8 mouse cellular contexts compared by ENCODE assay signal in genomic region chr2:103817145-103817895, GRCm38 (mm10). TPM values are rescaled to one million over a fixed set of nuclear protein-coding genes. Genes with fewer than 3 reads are reported as not detected.
DNase-seq lines count a peak whose midpoint lies in the region; ATAC-seq and TF ChIP-seq lines count a peak whose summit lies in the region.

No protein-coding gene starts in this region.

- no peak overlapping the region for H3K27ac ChIP-seq in kidney, embryonic 16.5 days (ENCODE audit: low read length)
- no peak overlapping the region for H3K27ac ChIP-seq in intestine, embryonic 16.5 days (ENCODE audit: low read length)
- H3K27ac ChIP-seq in neural tube, embryonic 13.5 days (replicated peaks): no peak overlapping the region
- H3K27ac ChIP-seq in cerebellum, adult 2 months (ENCODE audit: insufficient read depth, low read length): no peak overlapping the region

- no peak for DNase-seq in kidney, postnatal 25 days
- DNase-seq in embryo, embryonic 10.5 days (ENCODE audit: low spot score): peak; percentile 71
- DNase-seq in natural killer cell, adult 2 months (ENCODE audit: low spot score in 2 of 2): no peak
- DNase-seq in cerebellum, adult 18-20 months: no peak
- no peak for DNase-seq in cerebellum, adult 2 months

- peak; percentile 49; the same call in 1 of the 2 replicates for ATAC-seq in kidney, embryonic 16.5 days (ENCODE audit: low FRiP score, low TSS enrichment)
- peak; percentile 88; the same call in 1 of the 2 replicates for ATAC-seq in intestine, embryonic 16.5 days
- no peak for ATAC-seq in neural tube, embryonic 13.5 days (ENCODE audit: low read depth)

- 0 out of 2 replicates have a peak overlapping the region, but pooled peaks have one; percentile 10 for H3K9ac ChIP-seq in kidney, embryonic 16.5 days (replicated peaks; ENCODE audit: low read length)
- peak overlapping the region; percentile 17; the same call in 1 of the 2 replicates for H3K9ac ChIP-seq in intestine, embryonic 16.5 days (ENCODE audit: low read depth, low read length)
- H3K9ac ChIP-seq in neural tube, embryonic 13.5 days: no peak overlapping the region

- no peaks in the 10 kb centered on the region for H3K27me3 ChIP-seq in kidney, embryonic 16.5 days (ENCODE audit: insufficient read depth, low read length)
- H3K27me3 ChIP-seq in intestine, embryonic 16.5 days (replicated peaks; ENCODE audit: control insufficient read depth, insufficient read depth, low read length): no peaks in the 10 kb centered on the region
- no peaks in the 10 kb centered on the region for H3K27me3 ChIP-seq in neural tube, embryonic 13.5 days
- H3K27me3 ChIP-seq in cerebellum, adult 2 months (ENCODE audit: control insufficient read depth, insufficient read depth, low read length): no peaks in the 10 kb centered on the region

- TF ChIP-seq CTCF in cerebellum, adult 2 months (IDR thresholded peaks at IDR 0.05; ENCODE audit: borderline replicate concordance, insufficient read depth, low read depth, low read length): no peak

- H3K9me3 ChIP-seq in kidney, embryonic 16.5 days (ENCODE audit: low read length): no peaks in the 10 kb centered on the region
- no peaks in the 10 kb centered on the region for H3K9me3 ChIP-seq in intestine, embryonic 16.5 days (ENCODE audit: control insufficient read depth, low read length)
- H3K9me3 ChIP-seq in neural tube, embryonic 13.5 days: no peaks in the 10 kb centered on the region

- H3K4me3 ChIP-seq in kidney, embryonic 16.5 days (ENCODE audit: low read length): peak overlapping the region; percentile 10
- peak overlapping the region; percentile 26 for H3K4me3 ChIP-seq in intestine, embryonic 16.5 days (ENCODE audit: low read length)
- no peak overlapping the region for H3K4me3 ChIP-seq in neural tube, embryonic 13.5 days
- H3K4me3 ChIP-seq in cerebellum, adult 2 months (replicated peaks; ENCODE audit: insufficient read depth, low read depth, low read length): no peak overlapping the region

- TF ChIP-seq POLR2A in cerebellum, adult 2 months (IDR thresholded peaks at IDR 0.05; ENCODE audit: borderline replicate concordance, insufficient read depth, low read length): no peak

- no peaks in the 10 kb centered on the region for H3K36me3 ChIP-seq in kidney, embryonic 16.5 days (ENCODE audit: insufficient read depth, low read length)
- no peaks in the 10 kb centered on the region for H3K36me3 ChIP-seq in intestine, embryonic 16.5 days (ENCODE audit: control insufficient read depth, insufficient read depth, low read length)
- H3K36me3 ChIP-seq in neural tube, embryonic 13.5 days: no peaks in the 10 kb centered on the region

- no peaks in the 10 kb centered on the region for H3K4me1 ChIP-seq in kidney, embryonic 16.5 days (ENCODE audit: insufficient read depth, low read length)
- no peaks in the 10 kb centered on the region for H3K4me1 ChIP-seq in intestine, embryonic 16.5 days (ENCODE audit: control insufficient read depth, insufficient read depth, low read length)
- no peaks in the 10 kb centered on the region for H3K4me1 ChIP-seq in neural tube, embryonic 13.5 days (replicated peaks)
- no peaks in the 10 kb centered on the region for H3K4me1 ChIP-seq in cerebellum, adult 2 months (ENCODE audit: control insufficient read depth, insufficient read depth, low read length)

- 40% methylated on average over 6 of the region's 6 CpGs for WGBS in kidney, embryonic 16.5 days
- 30% methylated on average over 6 of the region's 6 CpGs for WGBS in intestine, embryonic 16.5 days
- 40% methylated on average over 6 of the region's 6 CpGs for WGBS in neural tube, embryonic 13.5 days
- 36% methylated on average over 6 of the region's 6 CpGs for WGBS in cerebellum, adult 2 months

- H3K4me2 ChIP-seq in kidney, embryonic 16.5 days (replicated peaks; ENCODE audit: low read depth, low read length): peak overlapping the region; percentile 31
- H3K4me2 ChIP-seq in intestine, embryonic 16.5 days (ENCODE audit: low read depth, low read length): peak overlapping the region; percentile 43
- H3K4me2 ChIP-seq in neural tube, embryonic 13.5 days: peak overlapping the region; percentile 15

RNA-seq across cellular contexts. Expression of gene Caprin1, which starts 19.9 kb away (rescaled TPM):
- polyA plus RNA-seq in kidney, embryonic 16.5 days (2015; fragmentation: Nextera tagmentation; extraction: Ambion mirVana): 324 and 325 TPM in 2 replicates
- 220 and 232 TPM in 2 replicates for polyA plus RNA-seq in intestine, embryonic 16.5 days (2015; fragmentation: Nextera tagmentation; extraction: Ambion mirVana)
- 412 and 425 TPM in 2 replicates for polyA plus RNA-seq in neural tube, embryonic 13.5 days (2015; fragmentation: Nextera tagmentation; extraction: Ambion mirVana)
- 144 and 151 TPM in 2 replicates for polyA plus RNA-seq in cerebellum, adult 2 months (2012; rRNA removed)

RNA-seq across cellular contexts. Expression of gene Nat10, which starts 56.2 kb away (rescaled TPM):
- polyA plus RNA-seq in kidney, embryonic 16.5 days (2015; fragmentation: Nextera tagmentation; extraction: Ambion mirVana): 32.1 and 32.2 TPM in 2 replicates
- 27.6 and 28.9 TPM in 2 replicates for polyA plus RNA-seq in intestine, embryonic 16.5 days (2015; fragmentation: Nextera tagmentation; extraction: Ambion mirVana)
- 17.3 and 19.0 TPM in 2 replicates for polyA plus RNA-seq in neural tube, embryonic 13.5 days (2015; fragmentation: Nextera tagmentation; extraction: Ambion mirVana)
- 41.4 and 46.1 TPM in 2 replicates for polyA plus RNA-seq in cerebellum, adult 2 months (2012; rRNA removed)

Comparison
In these comparisons a context has a peak if more than half of its experiments do, and no peak if none do; other contexts are left out.
1. H3K4me3 ChIP-seq: peak in kidney, embryonic 16.5 days (single experiment) and intestine, embryonic 16.5 days (single experiment); none in neural tube, embryonic 13.5 days (single experiment) and cerebellum, adult 2 months (single experiment).
2. Peak in every context shown above with its lines, with median percentiles within 50 percentile points of each other: H3K4me2 ChIP-seq.